Mouse (Mus musculus) midbrain, embryonic 14.5 days (tissue): ENCODE results near the gene Tdrd9. TPM values are rescaled to one million over a fixed set of nuclear protein-coding genes. Genes with fewer than 3 reads are reported as not detected.
"Not testable (repeated sequence)": the region's sequence is repeated elsewhere in the genome, so short reads cannot be mapped to it uniquely, and the experiment has no call there.

Experiments
- ATAC-seq: fragments of 200-750 bp; cut with Nextera tagmentation; 2 replicates; pipeline ENCODE4 v1.8.0; 2017; ENCODE audit warnings: moderate number of reproducible peaks, moderate library complexity; ENCODE audit not compliant: low FRiP score, low TSS enrichment
- DNase-seq: peaks from one replicate; pipeline ENCODE4 v3.0.0-alpha.2; 2015
- H3K27ac ChIP-seq: fragments of 300-500 bp; sonication (generic); replicated peaks from 2 replicates; pipeline ENCODE4 v1.5.1; 2014; ENCODE audit warnings: mild to moderate bottlenecking, low read depth, low read length, moderate library complexity
- H3K27me3 ChIP-seq: fragments of 300-500 bp; sonication (generic); 2 replicates; pipeline ENCODE4 v1.6.1; 2014; ENCODE audit warnings: low read length, control low read depth, mixed read lengths; ENCODE audit not compliant: control insufficient read depth, insufficient read depth
- H3K36me3 ChIP-seq: fragments of 300-500 bp; sonication (generic); 2 replicates; pipeline ENCODE4 v1.6.1; 2014; ENCODE audit warnings: low read length, control low read depth; ENCODE audit not compliant: control insufficient read depth, insufficient read depth
- H3K4me1 ChIP-seq: fragments of 300-500 bp; sonication (generic); 2 replicates; pipeline ENCODE4 v1.6.1; 2014; ENCODE audit warnings: mild to moderate bottlenecking, antibody characterized with exemption, low read length, control low read depth; ENCODE audit not compliant: control insufficient read depth, insufficient read depth
- H3K4me2 ChIP-seq: fragments of 300-500 bp; sonication (generic); 2 replicates; pipeline ENCODE4 v1.6.1; 2014; ENCODE audit warnings: mild to moderate bottlenecking, low read length, moderate library complexity
- H3K4me3 ChIP-seq: fragments of 300-500 bp; sonication (generic); replicated peaks from 2 replicates; pipeline ENCODE4 v1.5.1; 2014; ENCODE audit warnings: low read depth, low read length
- H3K9ac ChIP-seq: fragments of 300-500 bp; sonication (generic); replicated peaks from 2 replicates; pipeline ENCODE4 v1.6.1; 2014; ENCODE audit warnings: mild to moderate bottlenecking, low read length, moderate library complexity
- H3K9me3 ChIP-seq: fragments of 300-500 bp; sonication (generic); 2 replicates; pipeline ENCODE4 v1.6.1; 2016; ENCODE audit warnings: low read length, control low read depth, mixed read lengths; ENCODE audit not compliant: control insufficient read depth
- WGBS: fragments of 180-500 bp; shearing (Covaris S2); extraction: QIAGEN DNeasy Blood & Tissue Kit; methylation state at CpG from one replicate; pipeline ENCODE4 v1.1.7; 2014; 5-methylcytosine and 5-hydroxymethylcytosine counted together
- polyA plus RNA-seq: library from polyadenylated mRNA; unstranded; fragments of >200 nt; fragmentation: Nextera tagmentation; extraction: Ambion mirVana; gene quantifications from 2 replicates; pipeline ENCODE4 v1.2.1, GENCODE M21; 2014

The Tdrd9 gene
- polyA plus RNA-seq, 1 experiment from 2014 or later, result 0.46 TPM

DNA sequence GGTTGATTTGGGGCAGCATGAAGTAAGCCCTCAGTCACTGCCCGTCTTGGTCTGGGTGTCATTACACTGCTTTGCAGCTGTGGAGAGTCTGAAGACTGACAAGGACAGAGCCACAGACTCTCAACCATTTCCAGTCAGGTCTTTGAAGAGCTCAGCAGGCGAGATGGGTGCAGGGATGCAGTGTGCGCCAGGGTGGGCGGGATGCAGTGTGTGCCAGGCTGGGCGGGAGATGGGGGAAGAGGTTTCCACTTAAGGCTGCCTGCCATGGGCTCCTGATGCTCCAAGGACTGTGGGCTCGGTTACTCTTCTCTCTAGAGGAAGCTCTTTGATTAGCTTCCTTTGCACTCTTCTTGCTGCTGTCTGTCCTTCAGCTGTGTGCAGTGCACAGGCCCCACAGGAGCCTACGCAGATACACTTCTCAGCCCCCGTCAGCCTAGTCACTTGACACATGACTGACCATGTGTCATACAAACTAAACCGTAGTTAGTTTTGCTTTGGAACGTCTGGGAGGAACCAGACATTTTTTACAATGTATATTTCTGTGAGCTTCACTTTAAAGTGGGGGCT, 62.1 kb downstream of the Tdrd9 start:
- no peak overlapping the region for H3K27ac ChIP-seq
- 79% methylated on average over 10 of the region's 10 CpGs for WGBS
- no peak for DNase-seq

GRCm38 (mm10) chr12:112035341-112036100, 64.2 kb downstream of the Tdrd9 start:
- ATAC-seq, H3K4me3 ChIP-seq, H3K9ac ChIP-seq, H3K9me3 ChIP-seq, H3K27ac ChIP-seq, H3K4me2 ChIP-seq, H3K4me1 ChIP-seq, H3K36me3 ChIP-seq, H3K27me3 ChIP-seq, DNase-seq: not testable (repeated sequence)
- 85% methylated on average over 6 of the region's 6 CpGs for WGBS

More for the DNA sequence above, 62.1 kb downstream of the Tdrd9 start:
- Histone ChIP-seq H3K4me3 (no peak overlapping the region), H3K4me1 (no peaks in the 10 kb centered on the region), H3K4me2 (no peak overlapping the region), H3K27me3 (no peaks in the 10 kb centered on the region), H3K36me3 (no peaks in the 10 kb centered on the region), H3K9ac (no peak overlapping the region), H3K9me3 (no peaks in the 10 kb centered on the region)
- no peak for ATAC-seq

GRCm38 (mm10) chr12:112038441-112038840, 67.1 kb downstream of the Tdrd9 start:
- no peaks in the 10 kb centered on the region for H3K9me3 ChIP-seq
- H3K4me3 ChIP-seq, result no peak overlapping the region
- H3K27me3 ChIP-seq, result no peaks in the 10 kb centered on the region
- DNase-seq (no peak), ATAC-seq (no peak)
- H3K36me3 ChIP-seq, result no peaks in the 10 kb centered on the region
- H3K9ac ChIP-seq, result no peak overlapping the region
- WGBS, result 94% methylated on average over 10 of the region's 10 CpGs
- H3K4me2 ChIP-seq, result no peak overlapping the region
- H3K27ac ChIP-seq, result no peak overlapping the region
- H3K4me1 ChIP-seq, result no peaks in the 10 kb centered on the region

GRCm38 (mm10) chr12:112039169-112039568, 67.8 kb downstream of the Tdrd9 start:
- no peak overlapping the region for H3K9ac ChIP-seq
- H3K4me3 ChIP-seq, result no peak overlapping the region
- 93% methylated on average over 10 of the region's 10 CpGs for WGBS
- H3K9me3 ChIP-seq, result no peaks in the 10 kb centered on the region
- H3K4me1 ChIP-seq, result no peaks in the 10 kb centered on the region
- H3K27ac ChIP-seq, result no peak overlapping the region
- no peaks in the 10 kb centered on the region for H3K36me3 ChIP-seq
- ATAC-seq (no peak), DNase-seq (no peak)
- H3K27me3 ChIP-seq, result no peaks in the 10 kb centered on the region
- no peak overlapping the region for H3K4me2 ChIP-seq

GRCm38 (mm10) chr12:112042681-112043080, 71.3 kb downstream of the Tdrd9 start:
- ATAC-seq (no peak), DNase-seq (no peak)
- H3K4me2 ChIP-seq, result no peak overlapping the region
- no peaks in the 10 kb centered on the region for H3K27me3 ChIP-seq
- no peaks in the 10 kb centered on the region for H3K9me3 ChIP-seq
- H3K4me3 ChIP-seq, result no peak overlapping the region
- no peaks in the 10 kb centered on the region for H3K4me1 ChIP-seq
- no peak overlapping the region for H3K27ac ChIP-seq
- H3K36me3 ChIP-seq, result no peaks in the 10 kb centered on the region
- WGBS, result 91% methylated on average over 14 of the region's 14 CpGs
- no peak overlapping the region for H3K9ac ChIP-seq

DNA sequence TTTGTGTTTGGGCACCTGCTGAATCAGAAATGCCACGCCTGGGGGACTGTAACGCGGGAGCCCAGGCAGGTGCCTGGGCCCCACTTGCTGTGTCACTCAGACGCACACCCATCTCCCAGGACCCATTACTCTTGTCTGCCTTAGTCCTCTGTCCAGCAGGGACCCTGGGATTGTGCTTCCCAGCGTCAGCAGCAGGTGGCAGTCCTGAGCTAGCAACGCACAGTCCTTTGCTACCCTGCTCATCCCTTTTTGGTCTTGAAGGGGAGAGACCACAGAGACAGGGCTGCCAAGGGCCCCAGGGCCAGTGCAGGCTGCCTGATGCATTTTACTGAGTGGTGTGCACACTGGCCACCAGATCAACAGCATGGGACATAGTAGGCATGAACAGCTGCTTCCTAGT, 106.3 kb downstream of the Tdrd9 start:
- ATAC-seq (no peak), DNase-seq (peak; percentile 84)
- no peak overlapping the region for H3K9ac ChIP-seq
- no peak overlapping the region for H3K4me2 ChIP-seq
- no peak overlapping the region for H3K27ac ChIP-seq
- no peaks in the 10 kb centered on the region for H3K9me3 ChIP-seq
- H3K36me3 ChIP-seq, result no peaks in the 10 kb centered on the region
- WGBS, result 16% methylated on average over 6 of the region's 6 CpGs
- no peaks in the 10 kb centered on the region for H3K4me1 ChIP-seq
- no peak overlapping the region for H3K4me3 ChIP-seq
- no peaks in the 10 kb centered on the region for H3K27me3 ChIP-seq

- Histone ChIP-seq H3K27ac (no peak overlapping the region), H3K4me1 (no peaks in the 10 kb centered on the region), H3K27me3 (no peaks in the 10 kb centered on the region), H3K9me3 (no peaks in the 10 kb centered on the region), H3K4me2 (no peak overlapping the region), H3K36me3 (no peaks in the 10 kb centered on the region), H3K9ac (no peak overlapping the region), H3K4me3 (no peak overlapping the region)
- WGBS, result 78% methylated on average over 8 of the region's 8 CpGs
- DNase-seq, result no peak
- ATAC-seq, result no peak
These were observed 108.6 kb downstream of the Tdrd9 start for GRCm38 (mm10) chr12:112079911-112080310.

DNA sequence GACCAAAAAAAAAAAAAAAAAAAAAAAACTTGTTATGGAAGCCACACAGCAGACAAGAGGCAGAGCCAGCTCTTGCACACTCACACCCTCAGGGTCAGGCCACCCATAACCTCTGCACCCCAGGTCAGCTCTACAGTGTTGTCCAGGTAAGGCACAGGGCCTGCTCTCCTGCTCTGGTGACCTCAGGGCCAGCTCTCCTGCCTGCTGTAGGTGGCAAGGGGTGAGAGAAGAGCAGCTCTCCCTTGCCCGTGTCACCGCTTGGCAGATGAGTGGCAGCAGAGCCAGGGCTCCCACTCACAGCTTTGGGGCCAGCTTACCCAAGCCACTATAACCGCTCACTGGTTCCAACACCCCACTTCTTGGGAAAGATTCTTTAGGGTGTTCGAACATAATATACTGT, 109.6 kb downstream of the Tdrd9 start:
- ATAC-seq (no peak), DNase-seq (no peak)
- no peaks in the 10 kb centered on the region for H3K4me1 ChIP-seq
- H3K9ac ChIP-seq, result no peak overlapping the region
- no peaks in the 10 kb centered on the region for H3K27me3 ChIP-seq
- no peaks in the 10 kb centered on the region for H3K9me3 ChIP-seq
- no peak overlapping the region for H3K27ac ChIP-seq
- no peak overlapping the region for H3K4me2 ChIP-seq
- H3K36me3 ChIP-seq, result no peaks in the 10 kb centered on the region
- WGBS, result 94% methylated on average over 4 of the region's 4 CpGs
- no peak overlapping the region for H3K4me3 ChIP-seq

- Histone ChIP-seq H3K4me1 (no peaks in the 10 kb centered on the region), H3K9ac (no peak overlapping the region), H3K9me3 (no peaks in the 10 kb centered on the region), H3K27ac (no peak overlapping the region), H3K27me3 (no peaks in the 10 kb centered on the region), H3K4me2 (no peak overlapping the region), H3K4me3 (no peak overlapping the region), H3K36me3 (no peaks in the 10 kb centered on the region)
- DNase-seq, result no peak
- no peak for ATAC-seq
- WGBS, result 45% methylated on average over 1 of the region's 1 CpGs
These were observed 110.9 kb downstream of the Tdrd9 start for GRCm38 (mm10) chr12:112082241-112082640.
